Mouse (Mus musculus) c-Kit-positive CD71-negative TER-119-negative erythroid progenitor cells, embryonic 14.5 days (primary cell): ENCODE measurements around the gene Gfod1.

Source experiments
- DNase-seq: peaks from one replicate; pipeline ENCODE4 v3.0.0-alpha.2; 2013; ENCODE audit warnings: low read depth

The Gfod1 gene

GRCm38 (mm10) chr13:43230842-43231241 lies 73.1 kb downstream of the Gfod1 start:
- no peak for DNase-seq

DNA sequence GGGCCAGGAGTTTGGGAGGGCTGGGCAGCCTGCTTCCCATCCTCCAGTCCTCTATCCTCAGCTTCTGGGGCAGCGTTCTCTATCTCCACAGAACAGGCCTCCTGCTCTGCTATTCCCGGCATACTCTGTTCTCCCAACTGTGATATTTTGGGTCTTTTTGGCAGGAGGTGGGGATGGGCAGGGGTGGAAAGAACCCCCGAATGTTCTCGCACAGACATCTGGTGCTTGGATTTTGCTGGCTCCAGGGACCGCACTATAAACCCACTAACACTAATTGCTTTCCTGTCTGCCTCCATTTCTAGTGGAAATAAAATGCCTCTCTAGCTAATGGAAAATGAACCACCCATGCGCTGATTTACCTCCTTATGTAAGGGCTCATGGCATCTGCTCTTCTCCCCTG lies 73.7 kb downstream of the Gfod1 start:
- no peak for DNase-seq

- no peak for DNase-seq
Observed at GRCm38 (mm10) chr13:43229767-43230166, 74.2 kb downstream of the Gfod1 start.

GRCm38 (mm10) chr13:43228141-43228540 lies 75.8 kb downstream of the Gfod1 start:
- DNase-seq: no peak

GRCm38 (mm10) chr13:43226041-43226440 lies 77.9 kb downstream of the Gfod1 start:
- DNase-seq: no peak

DNA sequence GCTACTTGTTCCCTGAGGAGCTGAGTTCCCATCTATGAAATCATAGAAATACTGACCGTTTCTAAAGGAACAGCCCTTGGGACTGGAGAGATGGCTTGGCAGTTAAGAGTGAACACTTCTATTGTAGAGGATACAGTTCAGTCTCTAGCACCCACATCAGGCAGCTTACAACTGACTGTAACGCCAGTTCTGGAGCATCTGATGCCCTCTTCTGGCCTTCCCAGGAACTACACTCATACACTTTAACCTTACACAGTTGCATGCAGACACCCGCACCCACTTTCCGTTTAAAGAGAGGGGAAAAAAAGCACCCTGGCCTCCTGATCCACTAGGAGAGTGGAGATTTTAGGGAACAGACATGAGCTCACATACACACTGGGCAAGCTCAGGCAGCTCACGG lies 78.8 kb downstream of the Gfod1 start:
- no peak for DNase-seq

DNA sequence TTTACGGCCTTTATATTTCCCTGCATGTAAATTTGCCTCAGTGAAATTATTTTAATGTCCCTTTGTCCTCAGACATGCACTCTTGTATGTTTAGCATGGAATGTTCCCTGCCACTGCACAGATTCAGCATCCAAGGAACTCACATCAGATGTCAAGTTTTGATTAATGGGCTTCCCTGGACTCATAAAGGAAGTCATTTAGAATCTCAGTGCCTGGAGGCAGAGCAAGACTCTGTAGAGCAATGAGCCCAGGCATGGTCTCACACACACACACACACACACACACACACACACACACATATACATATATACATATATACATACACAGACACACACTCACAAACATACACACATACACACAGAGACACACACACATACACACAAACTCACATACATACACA lies 81.9 kb downstream of the Gfod1 start:
- no peak for DNase-seq

DNA sequence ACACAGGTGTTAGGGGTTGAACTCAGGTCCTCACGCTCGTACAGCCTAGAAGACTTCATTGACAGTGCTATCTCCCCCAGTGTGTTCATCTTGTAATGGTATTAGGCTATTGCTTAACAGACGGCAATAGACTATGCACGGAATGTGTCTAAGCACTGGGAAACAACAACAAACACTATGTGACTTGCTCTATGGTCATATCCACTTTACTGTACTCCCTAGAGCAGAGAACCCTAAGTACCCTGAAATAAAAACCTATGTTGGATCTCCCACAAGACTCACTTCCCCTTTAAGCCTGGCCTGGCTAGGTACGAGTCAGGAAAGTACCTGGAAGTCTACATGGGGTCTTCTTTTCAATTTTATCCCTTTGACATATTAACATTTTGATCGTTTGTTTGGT lies 82.7 kb downstream of the Gfod1 start:
- no peak for DNase-seq

DNA sequence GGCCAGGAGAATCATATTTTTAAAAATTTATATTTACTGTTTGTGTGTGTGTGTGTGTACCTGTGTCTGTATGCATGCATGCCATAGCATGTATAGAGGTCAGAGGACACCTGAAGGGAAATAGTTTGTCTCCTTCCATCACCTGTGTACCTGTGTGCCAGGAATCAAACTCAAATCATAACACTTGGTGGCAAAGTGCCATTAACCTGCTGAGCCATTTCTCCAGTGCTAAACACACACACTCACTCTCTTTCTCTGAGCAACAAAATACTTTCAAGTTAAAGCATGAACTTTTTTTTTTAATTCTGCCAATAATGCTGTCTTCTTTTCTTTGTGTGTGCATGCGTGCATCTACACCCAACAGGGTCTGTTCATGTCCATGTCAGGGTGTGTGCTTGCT lies 83.3 kb downstream of the Gfod1 start:
- no peak for DNase-seq

- no peak for DNase-seq
Observed at GRCm38 (mm10) chr13:43218764-43219163, 85.2 kb downstream of the Gfod1 start.

DNA sequence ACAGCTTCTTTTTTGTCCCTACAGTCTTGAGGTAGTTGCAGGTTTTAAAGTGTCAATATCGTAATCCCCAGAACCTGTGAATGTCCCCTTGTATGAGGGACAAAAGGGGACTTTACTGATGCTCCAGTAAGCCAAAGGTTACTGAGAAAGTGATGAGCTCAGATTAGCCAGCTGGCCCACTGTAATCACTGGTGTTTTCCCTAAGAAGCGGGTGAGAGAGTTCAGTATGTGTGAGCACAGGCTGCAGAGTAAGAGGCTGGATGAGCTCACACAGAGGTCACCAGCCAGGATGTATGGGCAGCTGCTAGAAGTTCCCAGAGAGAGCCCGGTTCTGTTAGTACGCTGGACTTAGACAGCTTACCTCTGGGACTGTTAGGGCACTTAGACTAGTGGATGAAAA lies 85.7 kb downstream of the Gfod1 start:
- DNase-seq: no peak

DNA sequence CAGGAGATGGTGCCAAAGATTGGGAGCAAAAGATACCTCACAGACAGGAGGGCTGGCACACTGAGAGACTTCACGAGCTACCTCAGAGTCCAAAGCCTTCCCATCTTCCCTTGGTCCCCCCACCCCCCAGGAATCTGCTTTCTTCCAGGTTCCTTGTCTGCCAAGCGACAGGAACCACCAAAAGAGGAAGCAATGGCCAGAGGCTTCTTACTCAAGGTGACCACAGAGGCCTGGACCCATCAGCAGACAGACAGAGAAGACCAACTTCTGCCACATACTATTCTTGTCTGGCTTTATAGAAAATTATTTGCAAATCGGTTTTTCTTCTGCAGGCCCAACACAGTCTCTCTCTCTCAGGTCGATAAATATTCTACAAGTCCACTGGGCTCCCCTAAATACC lies 86.3 kb downstream of the Gfod1 start:
- DNase-seq: no peak

DNA sequence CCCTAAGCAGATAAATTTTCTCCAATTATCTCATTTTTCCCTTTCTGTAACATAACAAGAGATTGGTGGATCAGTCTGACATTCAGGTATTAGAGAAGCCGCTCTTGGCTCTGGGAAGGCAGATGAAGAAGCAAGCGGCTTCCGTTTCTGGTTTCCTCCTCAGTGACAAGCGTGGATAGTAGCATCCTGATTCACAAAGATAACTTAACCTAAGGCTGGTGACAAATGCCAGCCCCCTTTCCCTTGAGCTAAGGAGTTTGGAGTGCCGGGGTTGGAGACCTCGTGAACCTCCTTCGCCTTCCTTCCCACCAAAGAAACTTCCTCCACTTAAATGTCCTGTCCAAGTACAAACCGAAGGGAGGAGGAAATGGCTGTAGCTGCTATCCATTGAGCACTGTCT lies 86.9 kb downstream of the Gfod1 start:
- no peak for DNase-seq

DNA sequence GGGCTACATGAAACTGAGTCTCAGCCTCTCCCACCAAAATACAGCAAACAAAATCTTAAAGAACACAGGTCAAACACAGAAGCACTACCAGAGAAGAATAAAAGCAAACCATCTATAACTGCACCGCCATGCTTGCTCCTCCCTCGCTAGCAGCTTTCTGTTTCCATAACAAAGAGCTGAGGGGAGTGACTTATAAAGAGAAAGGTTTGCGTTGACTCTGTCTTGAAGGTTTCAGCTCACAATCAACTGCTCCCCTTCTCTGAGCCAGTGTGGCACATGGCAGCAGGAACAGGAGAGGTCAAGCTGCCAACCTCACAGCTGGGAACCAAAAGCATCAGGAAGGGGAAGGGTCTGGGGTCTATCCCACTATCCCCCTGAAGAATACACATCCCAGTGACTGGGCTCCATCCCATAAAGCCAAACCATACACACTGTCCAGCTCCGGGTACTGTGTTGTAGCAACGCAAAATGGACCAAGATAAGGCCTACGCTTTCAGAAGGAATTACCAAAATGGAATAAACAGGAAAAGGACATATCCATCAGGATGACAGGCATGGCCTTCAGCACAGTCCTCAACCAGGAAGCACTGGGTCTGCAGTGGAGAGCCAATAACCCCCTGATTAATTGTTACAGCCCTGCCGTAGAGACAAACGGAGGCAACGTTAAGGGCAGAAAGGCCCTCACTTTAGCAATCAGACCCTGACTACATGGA lies 87.8 kb downstream of the Gfod1 start:
- DNase-seq: no peak

DNA sequence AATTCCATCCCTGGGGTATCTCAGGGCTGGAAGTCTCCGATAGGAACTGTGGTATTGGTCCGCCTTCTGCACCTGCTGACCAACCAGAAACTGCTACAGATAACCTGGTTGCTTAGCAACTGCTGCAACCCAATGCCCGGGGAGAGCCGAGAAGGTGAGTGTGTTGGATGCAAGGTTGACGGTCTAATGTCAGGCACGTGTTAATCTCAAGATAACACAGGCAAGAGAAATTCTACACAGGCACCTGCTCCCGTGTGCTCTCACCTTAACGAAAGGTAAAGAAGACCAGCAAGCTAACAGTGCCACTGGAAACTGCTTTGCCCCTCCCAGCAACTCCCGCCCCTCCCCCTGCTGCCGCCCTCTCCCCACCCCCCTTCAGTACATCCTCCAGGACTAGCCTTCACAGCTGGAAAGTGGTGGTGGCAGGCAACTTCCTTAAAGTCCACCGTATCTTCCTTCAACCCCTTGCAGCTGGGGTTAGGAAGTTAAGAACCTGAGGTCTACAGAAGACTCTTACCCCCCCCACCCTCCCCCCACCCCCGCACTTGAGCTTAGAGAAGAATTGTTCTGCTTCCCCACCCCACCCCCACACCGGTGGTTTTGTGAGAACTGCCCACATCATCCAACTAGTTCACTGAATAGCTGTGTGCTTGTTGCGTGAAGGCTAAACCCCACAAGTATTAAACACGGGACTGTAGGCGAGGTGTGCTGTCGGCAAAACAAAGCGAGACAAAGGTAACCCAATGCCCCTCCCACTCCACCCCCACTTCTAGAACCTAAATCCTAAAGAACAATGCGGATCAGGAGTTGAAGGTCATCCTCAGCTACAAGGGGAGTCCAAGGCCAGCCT lies 88.6 kb downstream of the Gfod1 start:
- no peak for DNase-seq

GRCm38 (mm10) chr13:43212338-43212737 lies 91.6 kb downstream of the Gfod1 start:
- DNase-seq: no peak

DNA sequence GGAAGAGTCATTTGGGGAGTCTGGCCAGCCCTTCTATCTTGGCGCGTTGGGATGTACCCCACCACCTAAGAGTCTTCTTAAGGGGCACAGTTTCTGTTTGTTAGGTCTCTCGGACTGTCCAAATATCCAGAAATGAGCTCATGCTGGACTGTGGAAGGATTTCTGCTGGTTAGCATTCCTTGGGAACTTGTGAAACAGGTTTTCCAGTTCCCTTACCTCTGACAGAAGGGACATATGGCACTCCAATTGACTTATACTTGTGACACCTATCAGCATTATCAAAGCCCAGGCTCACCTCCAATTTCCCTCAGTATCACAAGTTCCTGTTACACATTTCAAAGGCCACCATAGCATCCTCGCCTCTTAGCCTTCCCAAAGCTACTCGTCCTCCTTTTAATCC lies 93.0 kb downstream of the Gfod1 start:
- DNase-seq: no peak

GRCm38 (mm10) chr13:43209560-43209959 lies 94.4 kb downstream of the Gfod1 start:
- peak; percentile 56 for DNase-seq

- no peak for DNase-seq
Observed at GRCm38 (mm10) chr13:43208914-43209439, 95.0 kb downstream of the Gfod1 start.

DNA sequence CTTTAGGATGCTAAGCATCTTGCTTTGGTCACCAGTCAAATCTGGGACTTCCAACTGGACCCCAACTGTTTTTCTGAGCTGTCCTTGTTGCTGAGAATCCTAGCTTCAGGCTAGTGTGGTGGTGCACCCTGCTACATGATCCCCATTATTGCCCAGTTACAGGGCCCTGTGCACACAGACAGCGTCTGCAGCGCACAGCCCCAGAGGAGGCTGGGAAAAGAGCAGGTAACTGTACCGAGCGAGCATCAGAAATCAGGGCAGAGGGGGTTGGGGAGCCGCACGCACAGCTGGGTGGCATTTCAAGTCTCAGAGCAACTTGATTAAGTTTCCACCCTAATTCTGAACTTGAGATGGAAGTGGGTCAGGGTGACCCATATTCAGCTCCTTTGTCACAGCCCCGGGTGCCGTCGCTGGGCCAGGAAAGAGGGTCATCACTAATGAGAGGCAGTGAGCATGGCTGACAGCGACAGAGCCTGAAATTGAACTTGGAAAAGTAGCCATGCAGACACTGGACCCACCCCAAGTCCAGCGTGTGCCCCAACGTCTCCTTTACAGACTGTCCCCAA lies 97.8 kb downstream of the Gfod1 start:
- DNase-seq: no peak

GRCm38 (mm10) chr13:43203641-43204040 lies 100.3 kb downstream of the Gfod1 start:
- DNase-seq: no peak

DNA sequence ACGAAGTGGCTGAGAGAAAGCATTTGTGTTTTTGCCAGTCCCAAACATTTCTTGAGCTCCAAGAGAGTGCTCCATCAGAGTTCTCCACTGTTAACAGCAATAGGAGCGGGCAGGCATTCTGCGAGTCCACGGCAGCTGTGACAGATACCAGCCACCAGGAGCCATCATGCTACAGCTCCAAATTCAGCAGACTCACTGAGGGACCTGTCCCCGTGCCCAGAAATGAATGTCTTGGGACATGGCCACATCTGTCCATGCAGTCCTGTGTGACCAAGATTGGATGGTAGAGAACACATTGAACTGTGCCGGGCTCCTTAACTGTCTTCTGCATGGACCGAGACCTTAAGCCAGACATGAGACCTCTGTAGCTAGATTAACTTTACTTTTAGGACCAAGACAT lies 100.7 kb downstream of the Gfod1 start:
- no peak for DNase-seq

- DNase-seq: no peak
Observed at GRCm38 (mm10) chr13:43202351-43202750, 101.6 kb downstream of the Gfod1 start.
